Mouse (Mus musculus): ENCODE measurements around the gene Mapkapk5. TPM values are rescaled to one million over a fixed set of nuclear protein-coding genes. Genes with fewer than 3 reads are reported as not detected.

Mapkapk5 gene
- 52.9 and 61.8 TPM in 2 replicates for polyA plus RNA-seq (2015; fragmentation: Nextera tagmentation; extraction: Ambion mirVana)

DNA sequence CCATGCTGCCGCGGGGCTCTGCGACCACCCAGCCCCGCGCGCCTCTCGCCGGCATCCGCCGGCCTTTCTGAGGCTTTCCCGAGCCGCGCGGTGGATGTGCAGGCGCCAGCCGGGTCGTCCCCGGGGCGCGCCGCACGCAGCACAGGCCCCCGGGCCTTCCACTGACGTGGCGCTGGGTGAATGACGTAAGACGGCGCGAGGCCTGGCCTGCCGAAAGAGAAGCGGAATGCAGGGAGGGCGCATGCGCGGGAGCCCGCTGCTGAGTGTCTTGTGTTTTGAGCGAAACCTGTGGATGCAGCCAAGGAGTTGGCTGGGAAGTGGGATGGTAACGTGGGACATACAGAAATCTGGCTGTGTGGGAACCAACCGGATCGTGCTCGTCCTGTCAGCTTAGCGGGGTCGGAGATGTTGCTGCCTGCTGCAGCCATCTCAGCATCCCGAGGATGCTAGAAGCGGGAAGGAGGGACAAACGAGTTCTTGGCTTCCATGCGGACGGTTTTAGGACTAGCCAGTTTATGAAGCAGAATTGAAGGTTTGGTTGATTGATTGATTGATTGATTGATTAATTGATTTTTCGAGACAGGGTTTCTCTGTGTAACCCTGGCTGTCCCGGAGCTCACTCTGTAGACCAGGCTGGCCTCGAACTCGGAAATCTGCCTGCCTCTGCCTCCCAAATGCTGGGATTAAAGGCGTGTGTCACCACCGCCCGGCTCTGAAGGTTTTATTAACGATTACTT lies at the start of gene Mapkapk5:
Gene Mapkapk5, minus strand, starts transcription at position 113 of the 737 bp plus-strand sequence.

DNA sequence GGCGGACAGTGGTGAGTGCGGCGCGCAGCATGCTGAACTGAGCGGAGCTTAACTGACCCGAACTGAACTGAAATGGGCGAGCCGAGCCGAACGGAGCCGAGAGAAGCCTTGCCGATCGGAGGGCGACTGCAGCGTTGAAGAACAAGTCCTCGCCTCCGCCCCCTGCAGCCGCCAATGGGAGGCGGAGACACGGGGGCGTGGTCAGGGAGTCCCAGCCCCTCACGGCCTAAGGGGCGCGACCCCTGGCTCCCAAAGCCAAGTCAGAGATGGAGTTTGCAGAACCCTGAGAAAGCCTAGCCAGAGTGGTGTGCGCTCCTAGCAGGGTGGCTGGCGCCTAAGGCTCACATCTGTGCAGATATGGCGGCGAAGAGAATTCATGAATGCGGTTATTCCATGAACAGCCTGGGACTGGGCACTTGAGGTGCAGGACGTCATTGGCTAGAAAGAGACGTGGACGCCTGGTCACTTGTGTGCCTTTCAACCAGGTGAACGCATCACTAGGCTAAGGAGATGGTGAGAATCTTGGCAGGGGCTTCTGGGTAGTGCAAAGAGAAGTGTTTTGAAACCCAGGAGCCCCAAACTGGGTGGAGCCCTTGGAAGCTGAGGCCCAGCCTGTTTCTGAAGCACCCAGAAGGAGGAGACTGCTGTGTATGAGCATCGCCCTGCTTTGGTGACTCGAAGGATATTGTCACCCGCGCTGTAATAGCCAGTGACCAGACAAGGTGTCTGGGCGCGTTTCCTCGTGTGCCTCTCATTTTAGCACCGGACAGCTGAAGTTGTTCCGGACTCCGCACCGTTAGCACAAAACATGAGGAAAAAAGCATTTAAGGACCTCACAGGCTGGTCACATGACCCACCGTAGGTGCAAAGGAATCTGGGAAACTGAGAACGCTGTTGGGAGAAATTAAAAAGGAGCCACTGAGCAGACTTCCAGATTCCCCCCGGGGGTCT lies 48.0 kb upstream of the Mapkapk5 start, which contains the start of gene Aldh2:
Gene Aldh2, minus strand, starts transcription at position 374 of the 951 bp plus-strand sequence.

DNA sequence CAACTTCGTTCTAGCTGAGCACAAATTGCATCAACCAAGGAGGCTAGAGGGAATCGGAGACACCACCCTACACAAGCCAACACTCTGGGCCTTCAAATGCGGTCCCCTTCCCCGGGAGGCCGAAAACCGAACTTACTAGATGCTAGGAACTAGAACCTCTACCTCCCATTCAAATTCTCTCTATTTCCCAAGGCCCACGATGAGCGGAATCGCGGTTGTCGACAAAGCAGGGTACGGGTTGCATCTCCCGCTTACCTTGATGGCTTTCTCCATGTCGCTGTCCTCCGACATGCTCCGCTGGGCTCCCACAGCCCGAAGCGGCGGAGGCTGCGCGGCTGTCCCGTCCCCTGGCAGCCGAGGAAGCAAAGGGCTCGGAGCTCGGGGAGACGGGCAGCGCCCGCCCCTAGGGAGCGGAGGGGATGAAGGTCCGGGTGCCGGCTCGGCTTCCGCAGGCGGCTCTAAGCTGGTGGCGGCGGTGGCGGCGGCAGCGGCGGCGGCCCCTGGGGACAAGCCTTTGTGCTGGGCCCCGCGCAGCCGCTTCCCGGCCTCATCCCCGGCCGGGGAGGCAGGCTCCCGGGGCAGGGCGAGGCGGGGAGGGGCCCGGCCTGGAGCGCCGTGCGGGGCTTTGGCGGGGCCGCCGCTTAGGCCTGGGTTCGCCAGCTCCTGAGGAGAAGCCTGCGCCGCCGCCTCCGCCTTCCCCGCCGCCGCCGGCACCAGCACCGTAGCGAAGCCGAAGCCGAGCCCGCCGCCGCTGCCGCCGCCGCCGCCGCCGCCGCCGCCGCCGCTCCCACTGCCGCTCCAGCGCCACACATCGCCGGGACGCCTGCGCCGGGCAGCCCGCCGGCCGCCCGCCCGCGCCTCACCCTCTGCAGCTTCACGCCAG lies 554 bp downstream of the Mapkapk5 start, which contains the start of the genes Adam1a and Gm42878:
Gene Adam1a, minus strand, starts transcription at position 573 of the 883 bp plus-strand sequence.
Gene Gm42878, minus strand, starts transcription at position 573 of the 883 bp plus-strand sequence.

DNA sequence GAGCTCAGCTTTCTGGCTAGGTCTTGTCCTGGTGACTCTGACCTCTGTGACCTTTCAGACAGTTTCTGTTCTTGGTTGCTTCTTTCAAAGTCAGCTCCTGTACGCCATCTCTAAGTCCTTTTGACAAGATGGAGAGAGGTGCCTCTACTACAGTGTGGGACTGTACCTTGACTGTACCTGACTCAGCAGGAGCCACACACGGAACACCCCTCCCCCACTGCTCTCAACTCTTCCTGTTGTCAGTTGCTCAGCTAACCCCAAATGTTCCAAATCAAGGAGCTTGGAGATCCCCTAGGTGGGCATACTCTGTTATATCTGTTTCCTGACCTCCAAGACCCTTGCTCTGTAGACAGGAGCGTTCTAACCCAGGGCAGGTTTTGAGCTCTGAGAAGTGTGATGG lies 42.5 kb downstream of the Mapkapk5 start, which contains the start of gene Adam1b:
Gene Adam1b, minus strand, starts transcription at position 205 of the 400 bp plus-strand sequence.

Other genes starting within 250 kb of the Mapkapk5 start
- gene Trafd1, start 160.3 kb downstream of the Mapkapk5 start, polyA plus RNA-seq (2015; fragmentation: Nextera tagmentation; extraction: Ambion mirVana) = 85.2 and 96.9 TPM in 2 replicates
- 41.6 and 46.4 TPM in 2 replicates for gene Naa25, start 148.0 kb downstream of the Mapkapk5 start, polyA plus RNA-seq (2015; fragmentation: Nextera tagmentation; extraction: Ambion mirVana)
- gene Tmem116, start 94.0 kb downstream of the Mapkapk5 start, polyA plus RNA-seq (2015; fragmentation: Nextera tagmentation; extraction: Ambion mirVana) = 2.5 and 2.7 TPM in 2 replicates
- gene Erp29, start 93.4 kb downstream of the Mapkapk5 start, polyA plus RNA-seq (2015; fragmentation: Nextera tagmentation; extraction: Ambion mirVana) = 178 and 197 TPM in 2 replicates
- gene Adam1b, start 42.5 kb downstream of the Mapkapk5 start, polyA plus RNA-seq (2015; fragmentation: Nextera tagmentation; extraction: Ambion mirVana) = not detected in 2 replicates
- gene Adam1a, start 423 bp downstream of the Mapkapk5 start, polyA plus RNA-seq (2015; fragmentation: Nextera tagmentation; extraction: Ambion mirVana) = 1.8 and 2.4 TPM in 2 replicates
- not detected in 2 replicates for gene Gm42878, start 423 bp downstream of the Mapkapk5 start, polyA plus RNA-seq (2015; fragmentation: Nextera tagmentation; extraction: Ambion mirVana)
- gene Aldh2, start 47.9 kb upstream of the Mapkapk5 start, polyA plus RNA-seq (2015; fragmentation: Nextera tagmentation; extraction: Ambion mirVana) = 145 and 157 TPM in 2 replicates
- gene Acad12, start 73.0 kb upstream of the Mapkapk5 start, polyA plus RNA-seq (2015; fragmentation: Nextera tagmentation; extraction: Ambion mirVana) = 1.7 and 1.9 TPM in 2 replicates
- 1.2 and 1.7 TPM in 2 replicates for gene Acad10, start 114.6 kb upstream of the Mapkapk5 start, polyA plus RNA-seq (2015; fragmentation: Nextera tagmentation; extraction: Ambion mirVana)
- 35.0 and 36.5 TPM in 2 replicates for gene Brap, start 114.7 kb upstream of the Mapkapk5 start, polyA plus RNA-seq (2015; fragmentation: Nextera tagmentation; extraction: Ambion mirVana)
- gene Atxn2, start 165.4 kb upstream of the Mapkapk5 start, polyA plus RNA-seq (2015; fragmentation: Nextera tagmentation; extraction: Ambion mirVana) = 108 and 110 TPM in 2 replicates

Data from neural tube, postnatal 0 days (tissue).